Mouse (Mus musculus): Measurements from ENCODE around the gene Ldlrad3.

DNA sequence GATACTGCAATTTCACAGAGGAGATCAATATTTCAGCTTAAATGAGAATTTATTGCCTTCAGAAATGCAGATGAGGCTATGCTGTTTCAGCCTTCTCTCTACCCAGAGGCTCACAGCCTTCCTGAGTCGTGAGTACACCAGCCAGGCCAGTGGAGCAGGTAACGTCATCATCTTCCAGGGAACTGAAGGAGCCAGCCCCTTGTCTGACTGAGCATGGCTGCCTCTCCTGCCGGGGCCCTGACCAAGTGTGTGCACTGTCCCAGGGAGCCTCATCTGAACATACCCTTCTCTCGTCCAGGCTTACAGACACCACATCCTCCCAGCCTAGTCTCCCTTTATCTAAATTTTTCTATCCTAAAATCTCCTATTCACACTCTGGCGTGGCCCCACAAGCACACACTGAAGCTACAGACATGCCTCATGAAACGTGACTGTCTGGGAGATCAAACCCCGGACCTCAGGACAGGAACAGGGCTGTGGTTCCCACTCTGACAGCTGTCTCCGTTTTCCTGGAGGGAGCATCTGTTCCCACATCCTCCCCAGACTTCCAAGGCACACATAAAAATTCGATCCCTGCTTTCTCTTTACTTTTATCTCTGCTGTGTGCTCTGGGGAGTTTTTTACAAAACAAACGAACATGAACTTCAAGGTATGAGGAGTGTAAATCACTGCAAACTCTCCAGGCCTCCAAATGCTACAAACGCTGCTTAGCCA lies 164.7 kb downstream of the Ldlrad3 start:
- no peak for TF ChIP-seq CTCF (IDR thresholded peaks at IDR 0.05; ENCODE audit: extremely low read depth, insufficient read length, insufficient replicate concordance, low read depth, low read length)
- TF ChIP-seq POLR2A (IDR thresholded peaks at IDR 0.05; ENCODE audit: low read depth, low read length) = no peak
